Mouse (Mus musculus): ENCODE measurements around the gene N4bp2.

N4bp2 gene

GRCm38 (mm10) chr5:65863349-65863749 is 100.0 kb downstream of the N4bp2 start:
- peak; percentile 33 for DNase-seq (ENCODE audit: low spot score)

GRCm38 (mm10) chr5:65864486-65864885 is 101.2 kb downstream of the N4bp2 start:
- DNase-seq (ENCODE audit: low spot score), result no peak

GRCm38 (mm10) chr5:65864946-65865345 is 101.6 kb downstream of the N4bp2 start:
- DNase-seq (ENCODE audit: low spot score), result no peak

GRCm38 (mm10) chr5:65866591-65866990 is 103.3 kb downstream of the N4bp2 start:
- DNase-seq (ENCODE audit: low spot score), result no peak

- DNase-seq (ENCODE audit: low spot score), result no peak
Observed at GRCm38 (mm10) chr5:65867380-65868116, 104.2 kb downstream of the N4bp2 start.

- no peak for DNase-seq (ENCODE audit: low spot score)
Observed at GRCm38 (mm10) chr5:65868419-65868818, 105.1 kb downstream of the N4bp2 start.

- DNase-seq (ENCODE audit: low spot score), result no peak
Observed at GRCm38 (mm10) chr5:65869660-65870059, 106.3 kb downstream of the N4bp2 start.

- no peak for DNase-seq (ENCODE audit: low spot score)
Observed at GRCm38 (mm10) chr5:65871276-65871875, 108.1 kb downstream of the N4bp2 start.

GRCm38 (mm10) chr5:65873212-65873611 is 109.9 kb downstream of the N4bp2 start:
- no peak for DNase-seq (ENCODE audit: low spot score)

- DNase-seq (ENCODE audit: low spot score), result no peak
Observed at GRCm38 (mm10) chr5:65875269-65875668, 111.9 kb downstream of the N4bp2 start.

GRCm38 (mm10) chr5:65878367-65878766 is 115.0 kb downstream of the N4bp2 start:
- no peak for DNase-seq (ENCODE audit: low spot score)

Data from layer of hippocampus, adult 11-12 months (tissue).